Mouse (Mus musculus): ENCODE data around the gene Mdm2.
"Not testable (repeated sequence)": the region's sequence is repeated elsewhere in the genome, so short reads cannot be mapped to it uniquely, and the experiment has no call there.

The Mdm2 gene

DNA sequence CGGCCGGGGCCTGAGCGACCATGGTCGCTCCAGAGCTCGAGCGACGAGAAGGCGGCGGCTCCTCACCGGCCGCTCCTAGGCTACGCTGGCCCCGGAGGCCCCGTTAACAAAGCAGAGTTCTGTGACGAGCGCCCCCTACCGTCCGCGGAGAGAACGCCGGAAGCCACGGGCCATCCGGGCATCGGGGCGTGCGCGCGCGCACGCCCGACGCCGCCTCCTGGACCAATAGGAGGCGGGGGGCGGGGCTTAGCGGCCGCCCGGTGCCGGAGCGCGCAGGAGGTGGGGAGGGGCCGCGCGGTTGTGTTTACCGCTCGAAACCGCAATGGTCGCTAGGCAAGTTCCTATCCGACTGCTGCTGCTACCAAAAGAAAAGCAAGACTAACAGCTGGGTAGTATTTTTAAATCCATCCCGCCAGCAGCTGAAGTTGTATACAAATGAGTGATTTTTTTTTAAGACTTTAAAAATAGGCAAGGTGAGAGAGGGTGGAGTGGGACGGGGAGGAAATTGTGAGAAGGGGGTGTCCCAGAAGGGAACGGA is at the start of gene Mdm2:
Mdm2 (minus strand) TSS at position 155 of the 538 bp plus-strand sequence.
- DNase-seq: peak; percentile 94

DNA sequence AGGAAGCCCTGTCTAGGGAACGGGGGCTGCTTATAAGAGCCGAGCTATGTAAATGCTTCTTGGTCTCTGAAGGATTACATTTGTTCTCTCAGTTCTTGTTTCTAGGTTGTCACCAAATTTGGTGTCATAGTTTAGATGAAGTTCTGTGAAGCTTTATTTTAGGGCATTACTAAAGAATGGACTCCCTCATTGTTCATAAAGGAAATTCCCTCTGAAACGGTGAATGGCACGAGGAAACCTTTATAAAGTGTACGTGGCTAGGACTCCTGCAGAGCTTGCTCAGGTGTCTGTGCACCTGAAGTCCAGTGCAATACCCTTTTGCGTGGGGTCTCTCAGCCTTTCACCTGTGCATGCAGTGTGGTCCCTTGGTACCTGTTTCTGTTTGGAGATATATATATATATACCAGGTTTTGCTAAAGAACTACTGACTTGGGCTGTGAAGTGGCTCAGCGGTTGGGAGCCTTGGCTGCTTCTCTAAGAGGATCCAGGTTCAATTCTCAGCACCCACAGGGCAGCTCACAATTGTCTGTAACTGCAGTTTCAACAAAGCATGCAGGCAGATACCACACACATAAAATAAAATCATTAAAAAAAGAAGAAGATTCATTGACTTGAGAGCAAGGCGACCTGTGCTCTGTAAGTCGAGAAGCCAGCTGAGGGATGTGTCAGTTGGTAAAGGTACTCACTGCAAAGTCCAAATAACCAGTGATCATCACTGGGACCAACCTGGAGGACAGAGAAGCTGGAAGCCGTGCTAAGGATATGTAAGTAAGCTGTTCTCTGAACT is 49.5 kb upstream of the Mdm2 start:
- DNase-seq: no peak

DNA sequence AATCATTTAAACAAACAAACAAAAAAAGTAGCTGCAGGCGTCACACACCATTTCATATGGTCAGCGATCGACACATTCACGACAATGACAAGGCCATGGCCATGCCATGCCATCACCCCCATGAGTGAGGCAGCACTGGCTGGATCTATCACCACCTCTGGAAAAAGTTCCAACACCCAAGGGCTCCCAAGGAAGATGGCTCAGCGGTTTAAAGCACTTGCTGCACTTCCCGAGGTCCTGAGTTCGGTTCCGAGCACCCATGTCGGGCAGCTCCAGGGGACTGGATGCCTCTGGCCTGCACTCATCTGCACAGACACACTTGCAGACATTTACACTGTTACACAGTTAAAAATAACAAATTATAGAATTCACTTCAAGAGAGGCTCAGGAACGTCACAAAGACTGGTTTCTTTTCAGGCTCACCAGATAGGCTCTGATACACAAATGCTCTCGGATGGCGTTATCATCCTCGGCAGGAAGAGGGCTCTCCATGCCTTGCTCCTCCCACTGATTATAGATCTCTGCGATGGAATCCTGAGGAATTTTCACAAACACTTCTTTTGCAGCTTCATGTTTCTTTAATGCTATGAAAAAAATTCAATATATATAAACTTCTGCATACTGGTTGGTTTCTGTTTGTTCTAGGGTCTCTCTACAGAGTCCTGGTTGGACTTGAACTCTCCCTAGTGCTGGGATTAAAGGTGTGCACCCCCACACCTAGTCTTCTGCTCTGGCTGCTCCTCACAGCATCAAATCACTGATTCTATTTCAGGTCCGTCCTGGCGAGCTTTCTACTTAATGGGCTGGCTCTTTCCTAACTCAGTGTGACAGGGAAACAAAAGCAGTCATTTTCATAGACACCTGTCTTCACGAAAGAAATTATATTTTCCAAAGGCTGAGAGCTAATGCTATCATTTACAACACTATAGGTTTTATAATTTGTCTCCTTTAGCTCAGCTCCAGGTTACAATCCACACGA is 48.5 kb upstream of the Mdm2 start:
- no peak for DNase-seq

DNA sequence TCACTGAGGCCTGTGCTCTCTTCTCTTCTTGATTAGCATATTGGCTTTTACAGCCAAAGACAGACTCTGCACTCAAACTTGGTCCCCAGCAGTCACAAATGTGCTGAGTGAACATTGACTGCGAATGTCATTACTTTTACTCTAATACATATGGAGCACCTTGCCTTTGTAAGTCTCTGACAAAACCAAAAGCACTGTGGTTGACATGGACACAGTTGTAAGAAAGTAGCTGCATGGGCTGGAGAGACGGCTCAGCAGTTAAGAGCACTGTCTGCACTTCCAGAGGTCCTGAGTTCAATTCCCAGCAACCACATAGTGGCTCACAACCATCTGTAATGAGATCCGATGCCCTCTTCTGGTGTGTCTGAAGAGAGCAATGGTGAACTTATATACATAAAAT is 47.8 kb upstream of the Mdm2 start:
- DNase-seq: not testable (repeated sequence)

DNA sequence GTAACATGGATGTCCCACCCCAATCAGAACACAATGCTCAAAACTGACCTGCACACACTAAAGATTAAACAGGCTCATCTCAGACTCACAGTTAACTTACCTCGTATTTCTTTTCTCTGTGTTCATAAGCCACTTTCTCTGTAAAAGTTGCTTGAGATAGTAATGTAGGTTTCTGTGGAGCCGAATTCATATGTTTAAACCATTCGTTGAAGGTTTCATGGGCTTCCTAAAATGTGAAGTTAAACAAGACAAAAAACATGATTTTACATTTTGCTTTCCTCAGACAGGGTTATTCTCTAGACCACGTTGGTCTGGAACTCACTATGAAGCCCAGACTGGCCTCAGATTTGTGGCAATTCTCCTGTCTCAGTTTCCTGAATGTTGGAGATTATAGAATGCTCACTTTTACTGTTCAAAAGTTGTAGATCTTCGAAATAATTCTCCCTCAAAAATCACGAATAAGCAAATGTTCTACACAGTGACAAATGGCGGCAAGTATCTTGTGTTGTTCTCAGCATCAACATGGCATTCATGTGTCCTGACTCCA is 47.3 kb upstream of the Mdm2 start:
- DNase-seq: no peak

DNA sequence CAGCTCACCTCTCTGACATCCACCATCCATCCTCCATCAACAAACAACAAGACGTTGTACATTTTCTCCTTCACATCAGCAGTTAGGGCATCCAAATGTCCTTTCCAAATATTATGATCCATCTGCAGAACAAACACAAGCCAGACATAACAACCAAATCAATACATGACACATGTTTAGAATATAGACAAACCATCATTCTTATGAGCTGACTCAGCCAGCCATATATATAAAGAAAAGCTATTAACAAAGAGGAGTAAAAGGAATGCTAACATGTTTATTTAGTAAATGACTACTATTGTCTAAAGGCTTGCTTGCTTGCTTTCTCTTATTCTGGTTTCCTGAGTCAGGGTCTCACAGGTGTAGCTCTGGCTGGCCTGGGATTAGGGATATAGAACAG is 46.7 kb upstream of the Mdm2 start:
- DNase-seq: no peak

DNA sequence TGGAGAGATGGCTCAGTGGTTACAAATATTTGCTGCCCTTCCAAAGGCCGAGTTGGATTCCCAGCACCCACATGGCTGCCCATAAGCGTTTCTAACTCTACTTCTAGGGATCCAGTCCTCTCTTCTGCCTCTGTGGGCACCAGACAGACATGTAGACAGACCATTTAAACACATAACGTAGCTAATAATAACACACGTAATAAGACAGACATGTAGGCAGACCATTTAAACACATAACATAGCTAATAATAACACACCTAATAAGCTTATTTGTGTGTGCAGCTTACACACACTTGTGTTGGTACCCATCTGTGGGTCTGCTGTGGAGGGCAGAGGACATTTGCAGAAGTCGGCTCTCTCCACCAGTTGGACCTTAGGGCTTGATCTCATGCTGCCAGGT is 46.2 kb upstream of the Mdm2 start:
- no peak for DNase-seq

DNA sequence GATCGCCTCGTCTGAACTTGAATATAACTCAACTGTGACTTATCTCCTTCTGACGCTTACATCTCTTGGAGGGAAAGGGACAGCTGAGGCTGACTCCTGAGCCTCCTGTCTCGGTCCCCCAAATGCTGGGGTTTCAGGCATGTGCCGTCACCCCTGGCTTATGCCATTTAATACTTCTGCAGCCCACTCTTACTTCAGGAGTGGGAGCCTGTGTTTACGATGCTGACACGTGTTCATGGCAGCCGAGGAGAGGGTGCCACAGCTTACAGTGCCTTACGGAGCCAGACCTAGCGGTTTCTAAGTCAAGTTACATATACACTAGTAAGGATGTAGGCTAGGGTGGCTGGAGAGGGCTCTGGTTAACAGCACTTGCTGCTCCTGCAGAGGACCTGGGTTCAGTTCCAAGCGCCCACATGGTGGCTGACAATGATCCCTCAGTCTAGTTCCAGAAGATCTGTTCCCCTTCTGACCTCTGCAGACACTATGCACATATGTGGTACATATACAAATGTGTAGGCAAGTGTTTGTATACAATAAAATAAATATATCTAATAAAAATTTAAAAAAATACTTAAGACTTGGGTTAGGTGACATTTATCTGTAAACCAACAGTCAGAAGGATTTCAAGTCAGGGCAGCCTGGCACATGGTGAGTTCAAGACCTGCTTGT is 45.4 kb upstream of the Mdm2 start:
- DNase-seq: no peak

DNA sequence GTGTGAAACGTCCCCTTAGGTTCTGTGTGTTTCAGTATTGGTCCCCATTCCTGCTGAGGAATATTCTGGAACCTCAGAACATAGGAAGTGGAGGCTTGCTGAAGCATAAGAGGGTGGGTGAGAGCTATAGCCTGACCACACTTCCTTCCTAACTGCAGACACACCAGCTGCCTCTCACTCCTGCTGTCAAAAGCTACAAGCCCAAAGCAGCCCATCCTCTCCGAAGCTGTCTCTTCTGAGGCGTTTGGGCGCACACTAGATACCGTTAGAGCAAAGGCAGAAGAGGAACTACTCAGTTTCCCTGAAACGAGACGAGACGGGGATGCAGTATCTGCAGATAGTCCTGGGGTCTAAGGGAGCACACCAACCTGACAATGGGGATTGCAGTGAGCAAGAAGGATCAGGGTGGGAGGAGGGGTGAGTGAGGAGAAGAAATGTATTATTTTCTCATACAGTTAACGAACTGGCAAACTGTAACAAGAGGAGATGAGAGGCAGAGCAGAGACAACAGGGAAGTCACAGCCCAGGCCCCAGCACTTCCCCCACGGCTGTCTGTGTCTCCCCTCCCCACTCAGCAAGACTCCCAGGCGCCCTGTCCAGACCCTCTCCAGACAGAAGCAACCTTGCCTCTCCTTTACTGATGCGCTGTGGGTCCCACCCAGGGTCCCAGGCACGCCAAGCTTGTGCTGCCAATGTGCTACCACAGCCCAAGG is 44.7 kb upstream of the Mdm2 start:
- no peak for DNase-seq

DNA sequence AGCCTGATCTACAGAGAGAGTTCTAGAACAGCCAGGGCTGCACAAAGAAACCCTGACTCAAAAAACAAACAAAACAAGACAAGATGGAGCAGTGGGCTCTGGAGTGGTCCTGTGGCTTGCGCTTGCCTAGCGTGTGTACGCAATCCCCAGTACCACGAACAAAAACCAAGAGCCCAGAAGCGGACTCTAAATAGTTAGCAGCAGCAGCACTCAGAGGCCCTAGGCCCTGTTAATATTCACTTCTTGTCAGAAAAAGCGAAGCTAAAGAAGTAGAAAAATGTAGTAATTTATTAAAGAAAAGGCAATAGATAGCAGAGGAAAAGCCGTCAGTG is 44.0 kb upstream of the Mdm2 start:
- no peak for DNase-seq

DNA sequence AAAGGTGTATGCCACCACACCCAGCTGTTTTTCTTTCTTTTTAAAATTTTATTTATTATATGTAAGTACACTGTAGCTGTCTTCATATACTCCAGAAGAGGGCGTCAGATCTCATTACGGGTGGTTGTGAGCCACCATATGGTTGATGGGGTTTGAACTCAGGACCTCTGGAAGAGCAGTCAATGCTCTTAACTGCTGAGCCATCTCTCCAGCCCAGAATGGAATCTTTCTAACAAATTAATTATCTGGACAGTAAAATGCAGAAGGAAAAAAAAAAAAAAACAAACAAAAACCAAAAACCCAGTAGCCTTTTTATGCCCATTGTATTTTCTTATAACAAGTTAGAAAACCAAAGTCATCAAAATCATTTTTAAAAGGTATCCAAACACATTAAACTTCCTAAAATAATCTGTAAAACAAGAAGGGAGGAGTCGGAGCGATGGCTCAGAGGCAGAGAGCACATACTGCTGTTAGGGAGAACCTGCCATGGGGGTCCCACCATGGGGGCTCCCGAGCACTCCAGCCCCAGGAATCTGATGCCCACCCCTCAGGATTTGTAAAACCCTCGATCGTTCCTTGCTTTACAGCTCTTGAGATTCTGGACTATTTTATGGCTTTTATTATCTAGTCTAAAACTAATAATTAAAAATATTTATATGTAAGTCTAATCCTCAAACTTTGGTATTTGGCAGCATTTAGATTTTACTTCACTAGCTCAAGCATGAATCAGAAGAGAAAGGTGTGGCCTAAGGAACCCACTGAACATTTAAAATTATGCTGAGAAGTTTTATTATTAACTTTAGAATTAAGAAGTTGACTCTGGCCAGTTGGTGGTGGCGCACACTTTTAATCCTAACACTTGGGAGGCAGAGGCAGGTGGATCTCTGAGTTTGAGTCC is 43.4 kb upstream of the Mdm2 start:
- no peak for DNase-seq

DNA sequence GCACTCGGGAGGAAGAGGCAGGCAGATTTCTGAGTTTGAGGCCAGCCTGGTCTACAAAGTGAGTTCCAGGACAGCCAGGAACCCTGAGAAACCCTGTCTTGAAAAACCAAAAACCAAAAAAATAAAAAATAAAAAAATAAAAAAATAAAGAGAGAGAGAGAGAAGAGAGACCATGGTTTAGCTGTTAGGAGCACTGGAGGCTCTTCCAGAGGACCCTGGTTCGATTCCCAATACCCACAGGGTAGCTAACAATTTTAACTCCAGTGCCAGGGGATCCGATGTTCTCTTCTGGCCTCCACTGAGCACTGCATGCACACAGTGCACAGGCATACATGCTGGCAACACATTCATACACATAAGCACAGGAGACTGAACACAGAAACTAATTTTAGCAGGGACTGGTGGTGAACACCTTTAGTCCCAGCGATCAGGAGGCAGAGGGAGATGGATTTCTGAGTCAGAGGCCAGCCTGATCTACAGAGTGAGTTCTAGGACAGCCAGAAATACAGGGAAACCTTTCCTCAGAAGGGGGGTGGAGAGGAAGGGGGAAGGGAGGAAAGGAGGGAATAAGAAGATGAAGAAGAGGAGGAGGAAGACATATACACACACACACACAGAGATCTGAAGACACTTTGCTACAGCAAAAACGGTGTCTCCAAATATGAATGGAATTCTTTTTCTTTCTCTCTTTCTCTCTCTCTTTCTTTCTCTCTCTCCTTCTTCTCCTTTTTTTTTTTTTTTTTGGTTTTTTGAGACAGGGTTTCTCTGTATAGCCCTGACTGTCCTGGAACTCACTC is 42.5 kb upstream of the Mdm2 start:
- no peak for DNase-seq

DNA sequence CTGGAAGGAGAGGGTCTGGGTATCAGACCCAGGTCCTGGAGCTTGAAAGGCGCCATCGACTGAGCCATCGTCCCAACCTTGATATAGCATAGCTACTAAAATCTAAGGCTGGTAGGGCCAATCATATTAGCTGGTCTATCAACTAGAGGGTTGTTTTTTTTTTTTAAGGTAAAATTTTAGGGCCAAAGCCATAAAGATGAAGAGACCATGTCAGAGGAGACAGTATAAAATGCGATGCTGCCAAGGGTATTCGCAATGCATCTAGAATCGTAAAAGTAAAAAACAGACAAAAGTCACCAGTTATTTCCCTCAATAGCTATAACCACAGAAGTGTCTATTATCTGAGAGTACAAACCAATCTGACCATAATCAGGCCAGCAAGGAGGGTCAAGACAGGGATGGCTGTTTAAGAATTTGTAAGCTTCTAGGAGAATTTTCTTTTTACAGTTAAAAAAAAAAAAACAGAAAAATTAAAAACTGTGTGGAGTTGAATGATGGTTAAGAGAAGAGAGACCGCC is 41.8 kb upstream of the Mdm2 start:
- DNase-seq: no peak

DNA sequence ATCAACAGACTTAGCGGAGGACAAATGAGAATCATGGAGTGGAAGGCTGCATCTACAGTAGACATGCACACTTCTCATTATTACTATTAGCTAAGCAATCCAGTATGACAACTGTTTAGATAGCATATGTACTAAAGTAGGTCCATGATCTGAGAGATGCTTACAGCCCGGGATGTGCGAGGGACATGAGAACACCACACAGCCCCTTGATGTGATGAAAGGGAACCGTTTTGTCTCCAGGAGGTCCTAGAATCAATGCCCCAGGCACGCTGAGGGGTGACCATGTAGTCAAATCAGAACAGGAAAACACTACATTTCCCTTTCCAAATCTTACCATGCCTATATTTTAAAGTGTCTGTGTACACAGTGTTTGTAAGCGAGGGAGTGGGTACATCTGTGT is 41.2 kb upstream of the Mdm2 start:
- no peak for DNase-seq

DNA sequence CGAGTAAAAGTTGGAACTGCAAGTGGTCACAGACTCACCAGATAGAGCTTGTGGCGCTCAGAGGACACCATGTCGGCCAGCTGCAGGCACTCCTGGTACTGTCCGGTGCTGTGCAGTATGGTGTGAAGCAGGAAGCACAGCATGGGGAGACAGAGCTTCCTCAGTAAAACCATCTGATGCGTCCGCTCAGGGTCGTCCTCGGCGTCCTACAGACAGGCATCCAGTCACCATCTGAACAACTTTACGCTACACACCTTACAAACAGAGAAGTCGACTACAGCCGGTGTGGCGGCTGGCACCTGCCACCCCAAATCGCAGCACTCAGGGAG is 40.7 kb upstream of the Mdm2 start:
- no peak for DNase-seq

DNA sequence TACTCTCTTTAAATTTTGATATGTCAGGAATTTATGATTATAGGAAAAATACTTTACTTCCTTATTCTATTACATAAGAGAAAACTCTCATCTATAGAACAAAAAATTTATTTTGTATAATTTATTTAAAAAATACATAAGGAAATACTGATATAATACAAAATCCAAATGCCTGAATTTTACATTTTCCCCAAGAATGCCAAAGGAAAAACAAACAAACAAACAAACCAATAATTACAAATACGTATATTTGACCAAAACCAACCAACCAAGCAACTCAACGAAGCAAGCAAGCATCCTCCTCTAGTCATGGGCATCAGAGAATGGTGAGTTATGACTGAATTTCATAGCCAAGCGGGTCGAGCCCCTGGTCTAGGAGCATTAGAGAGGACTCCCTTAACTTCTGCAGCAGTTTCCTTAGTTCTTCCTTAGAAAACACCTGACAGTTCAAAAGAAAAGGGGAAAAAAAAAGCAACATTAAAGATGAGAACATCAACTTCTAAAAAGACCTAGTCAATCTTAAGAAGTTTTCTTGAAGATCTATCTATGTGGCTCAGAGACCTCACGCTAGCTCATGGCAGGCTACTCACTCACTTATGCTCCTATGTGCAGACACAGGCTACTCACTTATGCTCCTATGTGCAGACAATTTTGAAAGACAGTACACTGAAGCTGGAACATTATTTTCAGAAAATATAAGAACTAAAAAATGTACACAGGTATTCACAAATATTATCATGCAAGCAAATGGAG is 40.1 kb upstream of the Mdm2 start:
- DNase-seq: no peak

DNA sequence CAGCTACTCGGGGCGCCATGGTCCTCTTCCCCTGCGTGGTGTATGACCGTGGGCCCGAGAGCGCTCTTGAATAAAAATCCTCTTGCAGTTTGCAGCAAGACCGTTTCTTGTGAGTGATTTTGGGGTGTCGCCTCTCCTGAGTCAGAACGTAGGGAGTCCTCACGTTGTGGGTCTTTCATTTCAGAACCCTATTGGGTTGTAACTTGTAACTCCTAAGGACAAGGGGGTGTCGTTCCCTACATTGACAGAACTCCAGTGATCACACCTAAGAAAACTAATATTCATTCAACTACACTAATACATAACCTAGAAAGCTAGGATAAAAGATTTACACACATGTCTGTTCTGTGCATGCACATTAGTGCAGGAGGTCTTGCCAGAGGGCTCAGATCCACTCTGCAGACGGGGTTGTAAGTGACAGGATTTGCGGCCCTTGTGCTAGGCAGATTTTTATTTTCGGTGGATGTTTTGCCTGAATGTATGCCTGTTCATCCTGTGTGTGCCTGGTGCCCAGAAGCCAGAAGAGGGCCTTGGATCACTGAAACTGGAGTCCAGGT is 39.3 kb upstream of the Mdm2 start:
- no peak for DNase-seq

DNA sequence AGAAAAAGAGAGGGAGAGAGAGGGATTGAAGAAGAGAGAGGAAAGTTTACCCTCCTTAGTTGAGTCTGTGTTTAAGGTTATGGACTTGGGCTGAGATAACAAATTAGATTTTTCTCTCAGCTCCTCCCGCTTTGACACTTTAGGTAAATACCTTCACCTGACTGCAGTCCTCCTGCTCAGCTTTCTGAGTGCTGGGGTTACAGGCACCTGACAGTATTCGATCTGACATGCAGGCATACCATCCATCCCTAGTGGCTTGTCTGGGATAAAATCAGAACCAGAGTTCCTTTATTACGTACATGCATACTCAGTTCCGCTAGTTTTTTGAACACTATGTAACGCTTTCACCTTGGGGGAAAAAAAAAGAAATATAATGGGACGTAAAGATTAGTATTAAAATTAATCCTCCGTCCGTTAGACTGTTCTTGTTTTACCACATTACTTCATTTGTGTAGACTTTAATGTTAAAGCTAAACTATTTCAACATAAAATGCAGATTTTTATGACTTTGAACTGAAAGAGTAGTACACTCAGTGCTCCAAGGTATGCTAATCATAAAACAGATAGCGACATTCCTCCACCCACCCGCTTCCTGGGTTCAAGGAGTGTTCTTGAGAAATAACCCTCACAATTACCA is 38.6 kb upstream of the Mdm2 start:
- no peak for DNase-seq

Measured in right cerebral cortex, adult 18-20 months (tissue).